Mouse (Mus musculus): ENCODE data around the gene Fdps.
"Not testable (repeated sequence)": the region's sequence is repeated elsewhere in the genome, so short reads cannot be mapped to it uniquely, and the experiment has no call there.

The Fdps gene

DNA sequence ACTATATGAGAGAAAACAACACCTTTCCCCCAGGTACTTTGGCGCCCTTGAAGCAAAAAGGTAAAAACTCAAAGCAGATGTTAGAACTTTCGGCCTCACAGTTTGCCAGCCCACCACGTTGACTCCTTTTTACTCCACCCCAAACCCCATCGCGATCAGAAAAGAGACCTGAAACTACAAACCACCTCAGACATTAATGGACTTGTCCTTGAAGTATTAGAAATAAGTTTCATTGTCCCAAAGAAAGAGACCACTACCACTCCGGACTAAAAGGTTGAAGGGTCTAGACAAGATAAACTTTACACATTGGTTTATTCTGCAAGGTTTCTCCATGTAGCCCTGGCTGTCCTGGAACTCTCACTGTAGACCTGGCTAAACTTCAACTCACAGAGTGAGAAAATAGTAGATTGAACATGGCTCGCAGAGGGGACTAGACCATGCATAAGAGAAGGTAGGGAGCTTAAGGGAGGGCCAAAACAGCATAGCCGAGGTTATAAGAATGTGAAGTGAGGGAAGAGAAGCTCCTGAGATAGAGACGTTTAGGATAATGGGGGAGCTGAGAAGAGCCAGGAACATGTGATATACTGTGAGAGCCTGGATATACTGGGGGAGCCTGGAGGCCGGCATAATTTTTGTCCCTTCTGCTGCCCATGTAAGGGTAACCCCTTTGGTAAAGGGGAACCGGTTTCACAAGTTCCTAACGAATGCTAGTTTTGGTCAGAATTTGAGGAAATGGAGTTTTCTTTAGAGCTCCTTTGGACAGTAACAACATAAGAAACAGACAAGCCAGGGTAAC is 934 bp upstream of the Fdps start:
- no peak for DNase-seq (ENCODE audit: low spot score)

GRCm38 (mm10) chr3:89101459-89101811 is 324 bp downstream of the Fdps start:
- DNase-seq (ENCODE audit: low spot score), result no peak

GRCm38 (mm10) chr3:89100811-89101210 is 948 bp downstream of the Fdps start, which contains the start of gene Gm43738:
TSS of gene Gm43738 (minus strand) at chr3:89101099.
- DNase-seq (ENCODE audit: low spot score), result no peak

GRCm38 (mm10) chr3:89094021-89094420 is 7.7 kb downstream of the Fdps start:
- DNase-seq (ENCODE audit: low spot score), result no peak

- peak; percentile 92 for DNase-seq (ENCODE audit: low spot score)
These were observed 8.6 kb downstream of the Fdps start, which contains the start of gene Rusc1 for GRCm38 (mm10) chr3:89093175-89093574. TSS of gene Rusc1 (minus strand) at chr3:89093311.

DNA sequence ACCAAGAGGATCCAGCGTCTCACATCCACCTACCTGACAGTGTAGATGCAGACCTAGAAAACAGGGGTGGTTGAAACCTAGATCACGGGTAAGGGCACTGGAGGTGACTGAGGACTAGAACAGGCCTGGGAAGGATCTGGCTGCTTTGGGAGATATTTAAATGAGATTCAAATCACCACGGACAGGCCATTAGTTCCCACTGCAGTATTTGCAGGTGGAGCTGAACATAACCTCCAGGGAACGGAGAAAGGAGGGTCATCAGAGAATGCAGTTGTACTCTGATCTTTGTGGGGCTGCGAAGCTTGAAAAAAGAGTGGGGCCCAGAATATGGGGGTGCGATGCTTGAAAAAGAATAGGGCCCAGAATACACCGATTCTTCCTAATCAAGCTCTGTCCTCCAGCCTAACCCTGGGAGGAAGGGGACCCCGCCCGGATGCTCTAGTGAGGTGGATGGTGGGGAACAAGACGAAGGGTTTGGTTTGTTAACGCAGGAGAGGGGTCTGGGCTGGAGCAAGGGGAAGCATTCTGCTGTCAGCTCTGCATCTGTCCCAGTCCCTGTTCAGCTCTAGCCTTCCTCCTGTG is 9.2 kb downstream of the Fdps start:
- DNase-seq (ENCODE audit: low spot score), result no peak

- no peak for DNase-seq (ENCODE audit: low spot score)
These were observed 9.8 kb downstream of the Fdps start for GRCm38 (mm10) chr3:89091811-89092508.

GRCm38 (mm10) chr3:89090694-89091655 is 10.8 kb downstream of the Fdps start:
- peak; percentile 80 for DNase-seq (ENCODE audit: low spot score)

DNA sequence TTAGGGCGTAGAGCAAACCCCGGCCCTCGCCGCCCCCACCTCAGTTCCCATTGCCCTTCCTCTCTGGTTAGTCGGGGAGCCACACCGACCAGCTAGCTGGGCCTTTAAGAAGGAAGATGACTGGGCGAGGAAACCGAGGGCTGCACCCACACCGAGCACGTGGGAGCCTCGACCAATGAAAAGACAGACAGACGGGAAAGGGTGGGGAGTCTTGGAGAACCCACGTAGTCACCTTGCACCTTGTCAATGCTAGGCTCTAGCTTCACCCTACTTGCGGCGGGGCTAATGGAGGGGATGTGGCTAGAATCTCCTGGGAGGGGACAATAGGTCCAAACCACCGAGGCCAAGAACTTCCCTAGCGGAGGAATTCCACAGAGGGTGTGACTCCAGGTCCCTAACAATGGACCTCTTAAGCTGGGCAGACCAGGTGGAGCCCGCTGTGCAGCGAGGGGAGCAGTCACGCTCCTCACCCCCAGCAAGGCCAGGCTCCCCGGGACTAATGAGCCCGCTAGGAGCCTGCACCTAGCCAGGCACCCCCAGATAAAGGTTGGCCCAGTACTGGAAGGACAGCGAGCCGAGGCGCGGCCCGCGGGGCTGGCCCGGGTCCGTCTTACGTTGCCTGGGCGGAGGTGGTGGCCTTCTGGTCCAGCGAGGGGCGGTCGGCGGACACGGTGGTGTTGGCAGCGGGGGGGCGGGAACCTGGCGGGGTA is 11.7 kb downstream of the Fdps start:
- DNase-seq (ENCODE audit: low spot score), result peak; percentile 86

GRCm38 (mm10) chr3:89088974-89089373 is 12.8 kb downstream of the Fdps start:
- no peak for DNase-seq (ENCODE audit: low spot score)

DNA sequence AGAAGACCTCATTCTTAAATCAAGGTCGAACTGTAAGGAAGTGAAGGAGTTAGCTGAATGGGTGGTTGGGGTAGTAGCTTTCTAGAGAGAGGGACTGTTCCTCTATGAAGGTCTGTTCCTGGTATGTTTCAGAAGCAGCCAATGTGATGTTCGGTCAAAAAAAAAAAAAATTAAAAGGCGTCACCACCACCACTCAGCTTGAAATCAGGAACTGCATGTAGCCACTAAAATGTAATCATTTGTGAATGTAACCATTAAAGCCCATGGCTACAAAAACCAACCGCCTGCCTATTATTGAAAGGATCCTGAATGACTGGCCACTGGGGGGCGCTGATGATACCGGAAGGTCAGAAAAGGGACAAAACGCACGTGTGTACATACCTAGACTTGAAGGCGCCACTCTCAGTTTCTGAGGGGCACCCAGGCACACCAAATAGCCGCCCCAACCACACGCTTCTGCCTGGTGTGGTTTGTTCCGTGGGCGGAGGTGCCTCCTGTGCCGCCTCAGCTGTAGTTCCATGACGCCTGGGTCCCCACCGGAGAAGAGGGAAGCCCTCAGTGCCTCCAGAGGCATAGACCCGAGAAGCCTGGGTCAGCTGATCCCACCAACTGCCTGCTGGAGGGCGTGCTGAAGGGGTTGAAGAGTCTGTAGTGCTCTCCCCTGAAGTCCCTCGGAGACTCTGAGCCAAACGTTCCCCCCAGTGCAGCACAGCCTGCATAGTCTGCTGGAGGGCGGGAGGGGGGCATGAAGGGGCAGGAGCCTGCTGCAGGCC is 14.2 kb downstream of the Fdps start:
- peak; percentile 87 for DNase-seq (ENCODE audit: low spot score)

- DNase-seq (ENCODE audit: low spot score), result no peak
These were observed 17.0 kb downstream of the Fdps start for GRCm38 (mm10) chr3:89084654-89085190.

- no peak for DNase-seq (ENCODE audit: low spot score)
These were observed 17.6 kb downstream of the Fdps start for GRCm38 (mm10) chr3:89084133-89084532.

- DNase-seq (ENCODE audit: low spot score), result not testable (repeated sequence)
These were observed 19.5 kb downstream of the Fdps start for GRCm38 (mm10) chr3:89082287-89082686.

- DNase-seq (ENCODE audit: low spot score), result no peak
These were observed 24.4 kb downstream of the Fdps start for GRCm38 (mm10) chr3:89077383-89077782.

DNA sequence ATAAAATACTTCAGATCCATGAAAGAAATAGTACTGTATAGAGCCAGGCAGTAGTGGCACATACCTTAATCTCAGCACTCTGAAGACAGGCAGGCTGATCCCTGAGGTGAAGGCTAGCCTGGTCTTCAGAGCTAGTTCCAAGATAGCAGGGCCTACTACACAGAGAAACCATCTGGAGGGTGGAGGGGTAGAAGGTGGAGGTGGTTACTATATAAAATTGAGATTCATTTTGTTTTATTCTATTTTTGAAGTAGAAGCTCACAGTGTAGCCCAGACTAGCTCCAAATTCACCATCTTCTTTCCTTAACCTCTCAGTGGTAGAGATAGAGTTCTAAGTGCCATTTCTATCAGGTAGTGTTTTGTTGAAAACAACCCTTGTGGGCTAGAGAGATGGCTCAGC is 34.5 kb downstream of the Fdps start:
- DNase-seq (ENCODE audit: low spot score), result no peak

DNA sequence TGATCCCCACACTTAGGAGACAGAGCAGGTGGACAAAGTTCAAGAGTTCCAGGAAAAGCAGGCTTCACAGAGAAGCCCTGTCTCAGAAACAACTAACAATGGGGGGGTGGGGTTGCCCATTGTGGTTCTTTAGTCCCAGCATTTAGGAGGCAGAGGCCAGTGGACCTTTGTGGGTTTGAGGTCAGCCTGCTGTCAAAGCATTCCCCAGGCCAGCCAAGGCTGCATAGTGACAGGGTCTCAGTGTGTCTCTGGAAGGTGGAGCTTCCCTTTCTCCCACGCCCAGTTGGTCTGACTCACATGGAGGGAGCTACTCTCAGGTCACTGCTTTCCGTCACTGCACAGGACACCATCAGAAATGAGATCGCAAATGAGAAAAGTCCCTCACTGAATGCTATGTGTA is 40.1 kb downstream of the Fdps start:
- DNase-seq (ENCODE audit: low spot score), result no peak

DNA sequence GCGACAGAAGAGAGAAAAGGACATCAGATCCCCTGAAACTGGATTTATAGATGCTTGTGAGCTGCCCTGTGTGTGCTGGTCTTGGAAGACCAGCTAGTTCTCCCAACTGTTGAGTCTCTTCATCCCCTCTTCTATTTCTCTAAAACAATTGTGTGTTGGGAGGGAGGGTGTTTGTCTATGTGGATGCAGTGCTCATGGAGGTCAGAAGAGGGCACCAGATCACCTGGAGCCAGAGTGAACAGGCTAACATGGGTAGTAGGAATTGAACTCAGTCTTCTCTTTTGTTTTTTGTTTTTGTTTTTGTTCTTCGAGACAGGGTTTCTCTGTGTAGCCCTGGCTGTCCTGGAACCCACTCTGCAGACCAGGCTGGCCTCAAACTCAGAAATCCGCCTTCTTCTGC is 43.0 kb downstream of the Fdps start:
- DNase-seq (ENCODE audit: low spot score), result peak; percentile 38

GRCm38 (mm10) chr3:89058361-89058760 is 43.4 kb downstream of the Fdps start:
- DNase-seq (ENCODE audit: low spot score), result no peak
